Mouse (Mus musculus) induced T-regulatory cell, adult 2 months (primary cell): ENCODE measurements around the gene Rbm39.

ENCODE experiments used
- DNase-seq: peaks from one replicate; pipeline ENCODE4 v3.0.0-alpha.2; 2012; ENCODE audit warnings: low read depth

The Rbm39 gene

GRCm38 (mm10) chr2:156111358-156112079 lies 68.5 kb downstream of the Rbm39 start, which contains the start of the genes Cpne1 and Rbm12:
Gene Cpne1 (minus strand): TSS chr2:156111965.
Gene Rbm12 (minus strand): TSS chr2:156111978.
- peak; percentile 97 for DNase-seq

GRCm38 (mm10) chr2:156110627-156111357 lies 69.2 kb downstream of the Rbm39 start:
- peak; percentile 62 for DNase-seq
